Mouse (Mus musculus) spleen, adult 2 months (tissue): ENCODE measurements around the gene Setd1b.

Experiments
- CTCF ChIP-seq: fragments of 200-500 bp; IDR thresholded peaks from 2 replicates; pipeline ENCODE4 v1.5.1; 2011; ENCODE audit warnings: mild to moderate bottlenecking, inconsistent platforms; ENCODE audit not compliant: insufficient read depth, insufficient read length, insufficient replicate concordance; ENCODE audit errors: extremely low read depth
- POLR2A ChIP-seq: fragments of 200-500 bp; IDR thresholded peaks from 2 replicates; pipeline ENCODE4 v1.6.1; 2011; ENCODE audit warnings: low read depth, low read length, inconsistent platforms

DNA sequence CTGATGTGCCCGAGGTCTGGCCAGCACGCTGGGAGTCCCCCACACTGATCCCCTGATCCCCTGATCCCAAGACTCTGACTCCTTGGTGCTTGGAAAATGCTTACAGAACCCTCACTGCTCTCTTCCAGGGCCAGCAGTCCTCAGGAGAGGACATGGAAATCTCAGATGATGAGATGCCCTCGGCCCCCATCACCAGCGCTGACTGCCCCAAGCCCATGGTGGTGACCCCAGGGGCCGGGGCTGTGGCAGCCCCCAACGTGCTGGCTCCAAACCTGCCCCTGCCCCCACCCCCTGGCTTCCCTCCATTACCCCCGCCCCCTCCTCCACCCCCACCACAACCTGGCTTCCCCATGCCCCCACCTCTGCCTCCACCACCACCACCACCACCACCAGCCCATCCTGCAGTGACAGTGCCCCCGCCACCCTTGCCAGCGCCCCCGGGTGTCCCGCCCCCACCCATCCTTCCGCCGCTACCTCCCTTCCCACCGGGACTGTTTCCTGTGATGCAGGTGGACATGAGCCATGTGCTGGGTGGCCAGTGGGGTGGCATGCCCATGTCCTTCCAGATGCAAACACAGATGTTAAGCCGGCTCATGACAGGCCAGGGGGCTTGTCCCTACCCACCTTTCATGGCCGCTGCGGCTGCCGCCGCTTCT, 9.8 kb downstream of the Setd1b start:
- TF ChIP-seq POLR2A (no peak), CTCF (no peak)
